Mouse (Mus musculus) cerebellum, adult 11 months (tissue): ENCODE measurements around the gene Mt1.

Experiments used
- DNase-seq: peaks from one replicate; pipeline ENCODE4 v3.0.0; 2022

Mt1 gene

DNA sequence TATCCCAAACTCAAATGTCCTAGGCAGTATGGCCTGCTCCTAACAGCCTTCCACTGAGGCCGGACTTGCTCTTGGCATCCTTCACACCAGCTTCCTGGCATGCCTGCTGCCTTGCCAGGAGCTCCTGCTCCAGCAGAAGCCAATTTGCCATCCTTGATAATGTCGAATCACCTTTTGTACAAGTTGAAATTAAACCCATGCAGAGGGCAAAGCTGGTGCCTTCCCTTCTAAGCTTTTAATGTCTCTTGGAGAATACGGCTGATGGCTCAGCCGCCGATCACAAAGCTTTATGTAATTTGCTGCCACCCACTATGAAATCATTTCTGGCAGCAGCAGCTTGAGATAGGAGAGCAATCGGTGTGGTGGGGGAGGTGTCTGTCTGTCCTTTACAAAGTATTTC lies 30.8 kb downstream of the Mt1 start:
- peak; percentile 42 for DNase-seq

GRCm38 (mm10) chr8:94210225-94210624 lies 31.3 kb downstream of the Mt1 start:
- DNase-seq, result no peak

- no peak for DNase-seq
Measured at GRCm38 (mm10) chr8:94213819-94214218, 34.9 kb downstream of the Mt1 start.

- peak; percentile 98 for DNase-seq
Measured at GRCm38 (mm10) chr8:94214252-94215173, 35.6 kb downstream of the Mt1 start, which contains the start of gene Nup93. Gene Nup93 (plus strand): TSS chr8:94214564.

- DNase-seq, result no peak
Measured at GRCm38 (mm10) chr8:94227381-94227939, 48.6 kb downstream of the Mt1 start.
